Mouse (Mus musculus) right cerebral cortex, postnatal 14 days (tissue): Measurements from ENCODE around the gene Rnf157.
"Not testable (repeated sequence)": the region's sequence is repeated elsewhere in the genome, so short reads cannot be mapped to it uniquely, and the experiment has no call there.

ENCODE experiments used
- DNase-seq: peaks from one replicate; pipeline ENCODE4 v3.0.0; 2022

Gene Rnf157

DNA sequence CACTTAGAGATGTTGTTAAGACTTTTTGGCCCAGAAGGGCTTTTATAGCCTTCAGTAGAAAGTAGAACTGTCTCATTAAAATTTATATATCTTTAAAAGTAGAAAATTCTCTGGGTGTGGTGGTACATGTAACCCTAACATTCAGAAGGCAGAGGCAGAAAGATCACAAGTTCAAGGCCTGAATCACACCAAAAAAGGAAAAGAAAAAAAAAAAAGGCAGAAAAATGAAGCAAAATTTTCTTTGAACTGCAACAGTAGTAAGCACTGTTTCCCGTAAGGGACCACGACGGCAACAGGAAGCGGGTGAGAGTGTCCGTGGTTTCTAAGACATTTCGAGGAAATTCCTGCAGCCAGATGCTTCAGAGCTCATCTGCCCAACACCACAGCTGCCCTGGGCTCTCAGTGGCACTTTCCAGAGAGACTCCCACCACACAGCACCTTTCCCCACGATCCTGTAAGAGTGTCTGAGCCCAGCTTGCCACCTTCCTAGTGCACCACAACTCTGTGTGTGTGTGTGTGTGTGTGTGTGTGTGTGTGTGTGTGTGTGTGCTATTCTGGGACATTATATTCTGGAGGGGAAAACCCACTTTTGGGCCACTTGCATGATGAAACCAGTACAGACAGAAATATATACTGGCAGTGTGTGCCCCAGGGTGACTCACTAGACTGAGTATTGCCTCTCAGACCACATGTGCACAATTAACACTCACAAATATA is 35.7 kb downstream of the Rnf157 start:
- no peak for DNase-seq

DNA sequence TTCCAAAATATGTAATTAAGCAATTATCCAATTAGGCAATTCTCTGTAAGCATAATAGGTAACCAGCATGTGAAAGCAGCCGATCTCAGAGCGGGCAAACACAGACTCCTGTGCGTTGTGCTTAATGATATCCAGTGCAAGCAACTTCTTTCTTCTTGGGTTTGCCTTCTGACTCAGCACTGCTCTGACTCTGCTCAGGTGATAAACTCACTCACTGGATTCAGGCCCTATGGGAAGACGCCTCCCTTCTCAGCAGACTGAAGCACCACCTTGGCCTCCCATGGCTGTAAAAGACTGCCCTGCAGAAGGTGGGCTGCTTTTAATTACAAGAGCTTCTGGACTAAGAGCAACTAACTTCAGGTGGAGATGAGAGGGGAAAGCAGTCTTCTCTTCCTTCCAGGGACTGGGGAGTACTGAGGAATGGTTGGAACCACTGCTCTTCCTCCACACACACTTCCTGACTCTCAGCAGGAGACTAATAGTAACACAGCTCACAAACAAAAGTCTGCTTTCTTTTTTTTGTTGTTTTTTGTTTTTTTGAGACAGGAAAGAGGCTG is 40.9 kb downstream of the Rnf157 start:
- DNase-seq, result no peak

DNA sequence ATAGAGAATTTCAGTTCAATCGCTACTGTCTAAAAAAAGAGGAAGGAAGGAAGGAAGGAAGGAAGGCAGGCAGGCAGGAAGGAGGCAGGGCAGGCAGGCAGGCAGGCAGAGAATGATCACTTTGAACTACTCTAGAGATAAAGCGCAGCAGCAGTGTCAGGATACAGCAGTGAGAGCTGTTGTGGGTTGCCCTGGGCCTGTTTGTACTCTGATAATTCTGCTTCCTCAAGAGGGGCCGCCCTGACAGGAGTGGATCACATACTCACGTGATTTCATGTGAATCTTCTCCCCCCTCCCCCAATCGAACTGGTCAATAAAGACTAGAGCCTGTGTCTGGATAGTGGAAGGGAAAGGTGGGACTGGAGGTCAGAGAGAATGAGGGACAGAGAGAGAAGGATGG is 43.2 kb downstream of the Rnf157 start:
- no peak for DNase-seq

DNA sequence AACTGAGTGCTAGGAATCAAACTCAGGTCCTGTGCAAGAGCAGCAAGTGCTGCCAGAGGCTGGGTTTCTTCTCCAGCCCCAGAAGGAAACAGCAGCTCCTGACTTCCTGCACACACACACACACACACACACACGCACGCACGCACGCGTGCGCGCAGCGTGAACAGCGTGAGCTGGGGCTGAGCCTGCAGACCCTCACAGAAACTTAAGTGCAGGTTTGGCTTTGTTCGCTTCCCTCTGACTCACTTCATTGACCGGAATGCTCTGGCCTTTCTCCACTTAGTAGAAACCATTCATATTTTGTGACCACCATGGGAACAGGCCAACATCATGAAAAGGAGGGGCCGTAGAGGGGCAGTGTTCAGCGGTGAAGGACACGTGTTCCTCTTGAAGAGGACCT is 43.8 kb downstream of the Rnf157 start:
- no peak for DNase-seq

DNA sequence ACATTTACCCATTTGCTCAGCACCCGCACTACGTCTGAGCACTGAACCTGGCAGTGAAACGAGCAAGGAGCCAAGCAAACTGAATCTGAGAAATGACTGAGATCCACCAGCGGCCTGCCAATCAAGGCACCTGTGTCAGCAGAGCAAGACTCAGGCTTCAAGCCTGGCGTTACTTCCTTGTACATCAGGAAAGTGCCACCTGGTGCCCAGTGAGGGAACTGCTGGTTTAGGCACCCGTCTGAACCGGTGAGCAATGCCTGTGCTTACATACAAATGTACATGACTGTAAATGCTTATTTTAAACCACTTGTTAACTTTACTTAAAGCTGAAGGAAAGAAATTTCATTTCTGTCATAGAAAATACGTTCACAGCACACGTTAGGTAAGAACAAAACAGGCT is 44.7 kb downstream of the Rnf157 start:
- peak; percentile 87 for DNase-seq

DNA sequence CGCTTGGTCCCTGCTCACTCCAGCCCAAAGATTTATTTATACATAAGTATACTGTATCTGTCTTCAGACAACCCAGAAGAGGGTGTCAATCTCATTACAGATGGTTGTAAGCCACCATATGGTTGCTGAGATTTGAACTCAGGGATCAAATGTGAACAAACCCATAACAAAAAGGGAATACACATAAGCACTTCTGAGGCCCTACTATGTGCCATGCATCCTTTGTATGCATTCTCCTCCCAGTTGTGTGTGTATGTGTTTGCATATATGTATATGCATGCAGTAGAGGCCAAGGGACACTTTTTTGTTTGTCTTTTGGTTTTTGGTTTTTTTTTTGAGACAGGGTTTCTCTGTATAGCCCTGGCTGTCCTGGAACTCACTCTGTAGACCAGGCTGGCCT is 46.2 kb downstream of the Rnf157 start:
- DNase-seq, result no peak

DNA sequence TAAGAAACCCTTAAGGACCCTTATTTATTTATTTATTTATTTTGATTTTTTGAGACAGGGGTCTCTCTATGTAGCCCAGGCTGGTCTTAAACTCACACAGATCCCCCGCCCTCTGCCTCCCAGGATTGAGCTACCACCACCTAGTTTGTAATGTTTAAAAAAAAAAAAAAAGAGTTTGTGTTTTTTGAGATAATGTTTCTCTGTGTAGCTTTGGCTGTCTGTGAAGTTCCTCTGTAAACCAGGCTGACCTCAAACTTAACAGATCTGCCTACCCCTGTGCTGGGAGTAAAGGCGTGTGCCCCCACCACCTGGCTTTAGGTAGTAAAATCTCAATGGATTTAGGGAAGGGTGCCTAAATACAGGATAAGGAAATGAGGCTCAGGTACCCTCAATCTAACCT is 46.7 kb downstream of the Rnf157 start:
- DNase-seq, result no peak

DNA sequence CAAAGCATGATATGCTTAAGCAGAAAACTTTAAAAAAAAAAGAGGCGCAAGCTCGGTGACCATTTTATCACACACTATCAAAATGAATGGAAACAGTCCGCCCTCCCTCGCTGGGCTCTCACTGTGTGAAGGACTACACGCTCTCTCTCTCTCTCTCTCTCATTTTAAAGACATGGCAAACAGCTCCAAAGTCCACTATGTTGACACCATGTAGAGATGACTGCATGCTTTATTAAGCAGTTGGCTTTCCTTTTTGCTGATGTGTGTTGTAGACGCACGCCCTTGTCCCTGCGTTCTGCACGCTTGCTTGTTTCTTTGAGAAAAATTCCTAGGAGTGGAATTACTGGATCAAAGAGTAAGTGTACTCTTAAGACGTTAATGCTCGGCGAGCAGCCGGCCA is 47.4 kb downstream of the Rnf157 start:
- DNase-seq, result no peak

DNA sequence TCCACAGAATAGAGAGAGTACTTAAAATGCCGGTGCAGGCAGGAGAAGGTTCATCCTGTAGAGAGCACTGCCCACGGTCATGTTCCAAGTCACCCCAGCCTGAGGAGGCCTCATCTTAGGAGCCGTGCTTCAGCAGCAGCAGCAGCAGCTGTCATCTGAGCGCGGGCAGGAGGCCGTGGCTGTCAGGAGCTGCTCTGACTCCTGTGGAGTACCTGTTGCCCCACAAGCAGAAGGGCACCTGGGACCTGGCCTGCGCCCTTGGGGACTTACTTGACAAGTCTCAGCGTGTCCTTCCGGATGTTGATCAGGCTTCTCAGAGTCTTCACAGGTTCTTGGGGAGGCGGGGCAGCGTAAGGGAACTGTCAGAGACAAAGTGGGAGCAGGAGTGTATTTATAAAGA is 50.8 kb downstream of the Rnf157 start:
- DNase-seq, result no peak

DNA sequence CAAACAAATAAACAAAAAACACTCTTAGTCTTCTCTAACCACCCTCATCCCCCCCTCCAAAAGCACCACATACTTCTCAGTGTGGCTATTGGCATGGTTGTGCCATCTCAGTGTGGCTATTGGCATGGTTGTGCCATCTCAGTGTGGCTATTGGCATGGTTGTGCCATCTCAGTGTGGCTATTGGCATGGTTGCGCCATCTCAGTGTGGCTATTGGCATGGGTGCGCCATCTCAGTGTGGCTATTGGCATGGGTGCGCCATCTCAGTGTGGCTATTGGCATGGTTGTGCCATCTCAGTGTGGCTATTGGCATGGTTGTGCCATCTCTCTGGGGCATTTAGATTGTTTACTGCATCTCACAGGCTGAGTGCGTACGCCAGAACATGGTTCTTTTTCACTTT is 51.9 kb downstream of the Rnf157 start:
- not testable (repeated sequence) for DNase-seq

DNA sequence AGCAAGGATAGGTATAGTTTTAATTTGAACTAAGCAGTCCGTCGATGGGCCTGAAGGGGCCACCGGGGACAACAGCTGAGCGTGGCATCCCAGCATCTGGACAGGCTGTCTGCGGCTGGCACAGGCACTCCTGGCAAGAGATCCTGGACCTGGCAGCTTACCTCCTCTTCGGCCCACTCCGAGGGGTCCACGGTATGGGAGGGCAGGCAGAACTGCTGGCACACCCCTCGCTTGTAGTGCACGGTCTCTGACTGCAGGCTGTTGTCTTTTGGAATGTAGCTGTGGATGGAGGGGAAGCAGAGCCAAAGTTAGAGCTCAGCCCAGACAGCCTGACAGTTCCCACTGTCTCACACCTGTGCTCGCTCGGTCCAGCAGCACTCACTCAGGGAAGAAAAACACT is 53.2 kb downstream of the Rnf157 start:
- DNase-seq, result no peak

DNA sequence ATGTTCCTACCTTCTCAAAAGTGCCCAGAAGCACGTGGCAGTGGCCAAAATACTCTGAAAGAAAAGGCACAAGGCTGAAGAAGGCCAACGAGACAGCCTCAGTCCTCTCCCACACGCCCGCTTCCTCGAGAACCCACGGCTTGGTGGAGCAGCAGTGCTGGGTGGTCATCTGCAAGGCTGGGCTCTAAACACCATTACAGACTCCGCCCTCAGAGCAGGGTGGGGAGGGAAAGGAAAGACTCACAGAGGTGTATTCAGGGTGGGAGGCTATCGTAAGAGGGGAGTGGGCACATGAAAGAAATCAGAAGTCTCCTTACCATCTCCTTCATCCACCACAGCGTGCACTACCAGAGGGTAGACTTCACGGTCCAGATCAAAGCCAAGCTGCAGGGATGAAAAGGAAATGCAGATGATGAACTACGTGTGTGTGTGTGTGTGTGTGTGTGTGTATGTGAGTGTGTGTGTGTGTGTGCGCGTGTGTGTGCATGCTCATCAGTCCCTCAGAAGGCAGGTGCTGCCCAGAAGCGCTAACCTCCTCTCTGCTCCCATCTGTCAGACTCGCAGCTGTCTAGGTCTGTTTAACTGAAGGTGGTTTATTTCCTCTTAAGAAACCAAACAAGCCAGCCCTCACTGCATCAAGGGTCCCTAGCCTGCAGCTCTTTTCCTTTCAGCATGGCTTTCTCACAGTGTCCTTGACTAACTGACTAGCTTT is 53.8 kb downstream of the Rnf157 start:
- no peak for DNase-seq

DNA sequence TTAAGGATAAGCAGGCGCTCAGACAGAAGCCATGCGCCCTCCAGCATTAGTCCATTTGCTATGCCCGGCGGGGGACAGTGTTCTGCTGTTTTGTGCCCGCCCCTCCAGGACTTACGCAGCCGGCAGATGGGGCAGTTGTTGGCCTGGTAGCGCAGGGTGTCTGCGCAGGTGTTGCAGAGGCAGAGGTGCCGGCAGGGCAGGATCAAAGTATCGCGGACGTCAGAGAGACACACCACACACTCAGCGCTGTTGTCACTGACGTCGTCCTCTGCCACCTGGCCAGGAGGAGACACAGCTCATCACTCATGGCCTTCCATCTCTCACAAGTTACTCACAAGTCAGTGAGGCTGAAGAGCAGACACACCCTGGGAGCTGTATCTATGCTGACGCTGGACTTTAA is 58.3 kb downstream of the Rnf157 start:
- DNase-seq, result no peak

DNA sequence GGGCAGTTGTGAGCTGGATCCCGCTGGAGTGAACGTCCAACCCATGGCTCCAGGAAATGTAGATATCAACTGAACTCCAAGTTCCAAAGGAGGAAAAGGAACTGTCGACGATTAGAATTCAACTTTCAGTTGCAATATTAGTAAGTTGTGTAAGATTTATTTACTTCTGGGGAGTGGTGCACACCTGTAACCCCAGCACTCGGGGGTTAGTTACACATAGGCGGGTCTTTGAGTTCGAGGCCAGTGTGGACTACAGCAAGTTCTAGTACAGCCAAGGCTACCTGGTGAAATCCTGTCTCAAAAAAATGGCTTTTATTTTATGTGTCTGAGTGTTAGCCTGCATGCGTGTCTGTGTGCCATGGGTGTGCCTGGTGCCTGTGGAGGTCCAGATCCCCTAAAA is 59.3 kb downstream of the Rnf157 start:
- no peak for DNase-seq

DNA sequence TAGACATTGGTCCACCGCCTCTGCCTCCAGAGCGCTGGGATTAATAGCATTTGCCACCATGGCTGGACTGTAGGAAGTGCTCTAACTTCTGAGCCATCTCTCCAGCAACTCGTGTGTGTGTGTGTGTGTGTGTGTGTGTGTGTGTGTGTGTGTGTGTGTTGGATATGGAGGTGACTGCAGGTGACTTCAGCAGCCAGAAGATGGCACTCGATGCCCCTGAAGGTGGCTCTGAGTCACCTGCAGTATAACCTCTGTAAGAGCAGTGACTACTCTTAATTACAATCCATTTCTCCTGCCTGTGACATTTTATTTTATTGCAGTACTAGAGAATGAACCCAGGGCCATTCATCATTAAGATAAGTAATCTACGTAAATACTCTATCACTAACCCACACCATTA is 61.5 kb downstream of the Rnf157 start:
- no peak for DNase-seq

DNA sequence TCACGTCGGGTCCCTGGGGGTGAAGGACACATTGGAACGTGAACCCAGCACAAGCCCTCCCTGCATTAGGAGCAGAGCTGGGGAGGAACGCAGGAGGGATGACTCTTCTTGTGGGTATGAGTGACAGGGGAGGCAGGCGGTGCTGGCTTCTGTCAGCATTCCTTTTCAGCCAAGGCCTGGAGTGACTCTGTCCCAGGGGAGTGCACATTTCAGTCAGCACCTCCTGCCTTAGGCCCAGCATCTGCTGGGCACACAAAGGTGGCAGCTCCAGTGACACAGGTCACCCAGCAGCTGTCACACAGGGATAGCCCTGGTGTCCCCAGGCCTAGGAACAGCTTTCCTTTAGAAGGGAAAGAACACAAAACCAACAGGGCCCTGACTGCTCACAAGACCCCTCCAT is 64.9 kb downstream of the Rnf157 start:
- no peak for DNase-seq

DNA sequence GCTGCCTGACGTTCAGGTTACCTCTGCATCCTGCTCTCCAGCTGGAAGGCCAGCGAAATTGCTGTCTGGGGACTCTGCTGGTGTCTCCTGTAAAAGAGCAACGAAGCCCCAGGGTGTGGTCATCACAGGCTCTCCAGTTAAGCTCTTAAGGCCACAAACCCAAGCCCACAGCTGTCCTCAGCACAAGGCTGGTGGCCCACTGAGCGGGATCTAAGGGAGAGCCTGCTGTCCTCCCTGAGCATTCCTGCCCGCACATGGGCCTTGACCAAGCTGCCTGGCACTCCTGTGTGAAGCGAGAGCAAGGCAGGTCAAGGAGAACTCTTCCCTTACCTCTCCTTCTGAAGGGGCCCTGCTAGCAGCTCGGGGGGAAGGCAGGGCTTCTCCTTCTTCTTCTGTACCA is 65.8 kb downstream of the Rnf157 start:
- no peak for DNase-seq

DNA sequence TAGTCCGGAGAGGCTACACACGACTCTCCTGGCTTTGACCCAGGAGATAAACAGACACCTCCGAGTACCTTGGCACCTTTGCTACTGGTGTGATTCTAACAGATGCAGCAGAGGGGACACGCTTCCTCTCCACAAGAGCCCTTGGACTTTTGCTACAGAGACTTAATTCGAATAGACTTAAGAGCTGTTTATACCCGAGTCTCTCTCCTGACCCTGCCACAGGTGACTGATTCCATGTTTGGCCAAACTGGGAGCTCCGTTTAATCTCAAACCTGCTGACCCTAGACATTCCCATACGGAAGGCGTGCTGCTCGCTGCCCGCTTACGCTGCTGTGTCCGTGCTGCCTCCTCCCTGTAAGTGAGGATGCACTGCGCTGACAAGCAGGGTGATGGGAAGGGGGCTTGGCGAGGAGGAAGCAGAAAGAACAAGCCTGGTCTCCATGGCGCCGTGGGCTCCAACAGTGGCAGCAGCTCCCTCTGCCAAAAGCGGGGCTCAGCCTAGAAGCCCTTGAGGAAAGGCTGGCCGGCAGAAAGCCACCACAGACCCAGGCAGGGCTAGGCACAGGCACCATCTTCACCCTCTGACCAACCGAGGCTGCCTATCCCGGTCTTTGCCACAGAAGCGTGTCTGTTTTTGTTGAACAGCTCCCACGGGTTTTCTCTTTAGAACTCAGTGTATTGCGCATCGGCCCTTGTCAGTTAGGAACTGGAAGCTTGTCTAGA is 70.6 kb downstream of the Rnf157 start:
- peak; percentile 33 for DNase-seq

DNA sequence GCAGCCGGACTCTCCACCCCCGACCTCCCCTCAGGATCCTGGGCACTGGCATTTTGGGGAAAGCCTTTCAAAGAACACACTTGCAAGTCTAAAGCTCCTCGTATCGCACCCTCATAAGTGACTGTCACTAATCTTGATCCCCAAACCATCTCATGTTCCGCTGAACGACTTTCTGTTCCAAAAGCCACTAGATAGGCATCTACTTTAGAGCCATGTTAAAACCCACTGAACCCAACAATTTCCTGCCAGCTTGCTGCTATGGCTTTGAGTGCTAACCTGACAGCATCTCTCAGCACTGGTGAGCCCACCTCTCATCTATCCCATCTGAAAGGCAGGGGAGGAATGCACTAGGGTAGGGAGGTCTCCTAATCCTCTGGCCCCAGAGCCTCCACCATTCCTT is 75.3 kb downstream of the Rnf157 start:
- DNase-seq, result no peak

DNA sequence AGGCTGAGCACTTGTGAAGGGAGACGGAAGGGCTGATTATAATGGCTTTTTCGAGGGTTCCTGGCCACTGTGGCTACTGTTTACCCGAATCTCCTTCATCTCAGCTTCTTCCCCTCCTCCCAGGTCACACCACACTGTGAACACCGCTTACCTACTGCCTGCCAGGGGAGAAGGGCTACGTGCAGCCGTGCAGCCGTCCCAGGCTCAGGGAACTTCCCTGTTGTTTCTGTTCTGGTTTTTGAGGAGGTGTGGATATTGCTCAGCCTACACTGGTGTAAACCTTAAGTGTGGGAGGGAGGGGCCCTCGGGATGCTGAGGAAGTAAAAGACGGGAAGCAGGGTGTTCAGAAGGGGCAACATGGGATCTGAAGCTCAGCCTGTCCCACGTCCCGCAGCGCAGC is 75.8 kb downstream of the Rnf157 start:
- DNase-seq, result no peak

DNA sequence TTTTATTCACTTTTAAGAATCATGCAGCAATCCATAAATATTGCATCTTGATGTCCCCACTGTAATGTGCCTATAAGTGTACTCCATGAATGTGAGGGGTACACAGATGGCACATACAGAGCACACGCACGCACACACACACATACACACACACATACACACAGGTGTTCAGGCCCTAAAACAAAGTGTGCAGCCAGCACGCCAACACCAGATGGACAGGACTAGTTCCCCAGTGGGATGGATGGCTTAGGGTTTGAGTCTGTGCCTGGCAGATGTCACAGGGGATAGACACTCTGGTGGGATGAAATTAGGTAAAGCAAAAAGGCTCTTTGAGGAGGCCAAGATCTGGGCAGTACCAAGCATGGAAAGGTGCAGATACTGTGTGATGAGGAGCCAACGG is 76.4 kb downstream of the Rnf157 start:
- no peak for DNase-seq

DNA sequence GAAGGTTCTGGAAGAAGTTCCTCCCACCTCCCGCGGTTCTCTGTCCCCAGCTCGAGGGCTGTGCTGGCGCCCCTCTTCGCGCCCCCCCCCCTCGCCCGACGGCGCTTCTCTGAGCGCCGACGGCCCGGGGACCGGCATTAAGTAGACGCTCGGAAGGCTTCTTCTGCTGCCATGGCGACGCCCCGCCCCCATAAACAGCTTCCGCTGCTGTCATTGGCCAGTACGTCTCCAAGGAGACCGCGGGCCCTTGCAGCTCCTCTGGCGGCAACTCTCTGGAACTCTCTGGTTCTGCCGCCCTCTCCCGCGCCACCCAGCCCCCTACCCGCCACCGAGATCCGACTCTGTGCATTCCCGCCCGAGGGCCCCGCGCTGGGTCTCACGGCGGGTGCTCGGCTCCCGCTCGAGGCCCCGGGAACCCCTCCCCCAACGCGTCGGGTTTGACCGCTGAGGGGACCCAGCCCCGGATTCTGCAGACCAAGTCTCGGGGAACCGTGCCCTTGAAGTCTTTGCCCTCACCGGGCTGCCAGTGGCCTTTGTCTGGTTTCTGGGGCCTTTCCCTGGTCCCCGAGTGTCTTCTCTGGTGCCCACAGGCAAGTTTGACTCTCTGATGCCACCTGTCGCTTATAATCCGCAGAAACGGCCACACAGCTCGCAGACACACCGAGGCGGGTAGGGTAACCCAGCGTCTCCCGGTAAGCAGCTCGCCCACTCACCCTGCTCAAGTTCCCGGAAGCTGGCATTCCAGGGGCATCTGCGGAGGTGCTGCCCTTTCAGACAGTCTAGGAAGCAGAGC is 77.4 kb downstream of the Rnf157 start, which contains the start of gene Foxj1:
Foxj1 (minus strand) TSS at position 156 of the 793 bp plus-strand sequence.
- peak; percentile 96 for DNase-seq

DNA sequence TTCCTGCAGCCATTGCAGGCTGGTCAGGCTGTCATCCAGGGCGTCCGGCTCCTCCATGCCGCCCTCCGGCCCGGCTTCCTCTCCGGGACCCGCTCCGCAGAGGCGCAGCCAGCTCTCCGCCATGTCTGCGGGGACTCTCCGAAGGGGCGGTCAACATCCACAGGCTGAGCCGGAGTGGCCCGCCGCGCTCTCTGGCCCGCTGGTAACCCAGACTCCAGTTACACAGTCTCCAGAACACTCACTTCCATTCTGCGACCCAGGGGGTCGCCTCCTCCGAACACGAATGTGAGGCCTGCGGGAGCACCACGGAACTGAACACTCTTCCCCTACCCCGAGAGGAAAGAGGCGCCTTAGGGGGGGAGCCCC is 78.4 kb downstream of the Rnf157 start:
- DNase-seq, result no peak
